Mouse (Mus musculus) MEL (cell line): ENCODE data around the gene Cd247. TPM values are rescaled to one million over a fixed set of nuclear protein-coding genes. Genes with fewer than 3 reads are reported as not detected.

ENCODE experiments used
- DNase-seq: peaks from one replicate; pipeline ENCODE4 v3.0.0; 2011; ENCODE audit warnings: low read depth, low spot score
- H3K27ac ChIP-seq: 2 replicates; pipeline ENCODE4 v1.5.1; 2012; ENCODE audit warnings: low read depth, mild to moderate bottlenecking, control low read depth, low read length, moderate library complexity; ENCODE audit not compliant: control insufficient read depth
- H3K27me3 ChIP-seq, 2 experiments: fragments of 150-350 bp in 1 of 2; sonication (generic) in 1 of 2; 2 replicates each; pipeline ENCODE4 v1.6.1; 2012; ENCODE audit warnings: low read length in 2 of 2, mild to moderate bottlenecking in 2 of 2, improper control_type of control experiment in 1 of 2, moderate library complexity in 1 of 2; ENCODE audit not compliant: insufficient read depth in 2 of 2, control insufficient read depth in 1 of 2
- H3K36me3 ChIP-seq, 2 experiments: 2 replicates each; pipeline ENCODE4 v1.6.1; 2012 to 2014; ENCODE audit warnings: low read length in 2 of 2, improper control_type of control experiment in 1 of 2, inconsistent platforms in 1 of 2, mild to moderate bottlenecking in 1 of 2; ENCODE audit not compliant: insufficient read depth in 2 of 2, control insufficient read depth in 1 of 2
- H3K4me1 ChIP-seq, 2 experiments: fragments of 150-350 bp in 1 of 2; sonication (generic) in 1 of 2; 2 replicates each; pipeline ENCODE4 v1.6.1; 2012; ENCODE audit warnings: low read length in 2 of 2, improper control_type of control experiment in 1 of 2, mild to moderate bottlenecking in 1 of 2; ENCODE audit not compliant: insufficient read depth in 2 of 2, control insufficient read depth in 1 of 2
- H3K4me3 ChIP-seq, 2 experiments: fragments of 150-350 bp in 1 of 2; sonication (generic) in 1 of 2; 2 replicates each; pipeline ENCODE4 v1.5.1; 2012; ENCODE audit warnings: low read depth in 2 of 2, low read length in 2 of 2, mild to moderate bottlenecking in 2 of 2, moderate library complexity in 2 of 2, control low read depth in 1 of 2, improper control_type of control experiment in 1 of 2; ENCODE audit not compliant: control insufficient read depth in 1 of 2, insufficient read depth in 1 of 2
- H3K79me2 ChIP-seq: 2 replicates; pipeline ENCODE4 v1.6.1; 2012; ENCODE audit warnings: mild to moderate bottlenecking, low read length, moderate library complexity; ENCODE audit not compliant: control insufficient read depth, poor library complexity, insufficient read depth
- H3K9ac ChIP-seq: 2 replicates; pipeline ENCODE4 v1.6.1; 2012; ENCODE audit warnings: low read depth, mild to moderate bottlenecking, control low read depth, low read length, moderate library complexity; ENCODE audit not compliant: control insufficient read depth, poor library complexity, severe bottlenecking
- H3K9me3 ChIP-seq: fragments of 150-350 bp; sonication (generic); replicated peaks from 2 replicates; pipeline ENCODE4 v1.6.1; 2012; ENCODE audit warnings: mild to moderate bottlenecking, low read length, improper control_type of control experiment, moderate library complexity; ENCODE audit not compliant: insufficient read depth
- BHLHE40 ChIP-seq: IDR thresholded peaks from 2 replicates; pipeline ENCODE4 v1.6.1; 2012; ENCODE audit warnings: low read depth, mild to moderate bottlenecking, inconsistent platforms, low read length, improper control_type of control experiment, borderline replicate concordance
- CHD1 ChIP-seq: IDR thresholded peaks from 2 replicates; pipeline ENCODE4 v1.6.1; 2012; ENCODE audit warnings: low read depth, mild to moderate bottlenecking, inconsistent platforms, low read length, improper control_type of control experiment
- CHD2 ChIP-seq: IDR thresholded peaks from 2 replicates; pipeline ENCODE4 v1.6.1; 2011; ENCODE audit warnings: low read length, improper control_type of control experiment
- CTCF ChIP-seq, 3 experiments: IDR thresholded peaks in 2 of 3; conservative IDR thresholded peaks in 1 of 3; 2 replicates each; pipeline ENCODE4 v1.5.1; 2011 to 2012; ENCODE audit warnings: low read length in 3 of 3, low read depth in 2 of 3, mild to moderate bottlenecking in 2 of 3, improper control_type of control experiment in 1 of 3, inconsistent platforms in 1 of 3, mixed read lengths in 1 of 3, moderate library complexity in 1 of 3; ENCODE audit not compliant: control insufficient read depth in 1 of 3, insufficient read depth in 1 of 3, poor library complexity in 1 of 3, severe bottlenecking in 1 of 3
- GABPA ChIP-seq: IDR thresholded peaks from 2 replicates; pipeline ENCODE4 v1.6.1; 2012; ENCODE audit warnings: low read depth, mild to moderate bottlenecking, inconsistent platforms, low read length, improper control_type of control experiment, moderate library complexity
- HCFC1 ChIP-seq: IDR thresholded peaks from 2 replicates; pipeline ENCODE4 v1.6.1; 2012; ENCODE audit warnings: low read depth, mild to moderate bottlenecking, inconsistent platforms, low read length, improper control_type of control experiment, moderate library complexity
- JUND ChIP-seq: IDR thresholded peaks from 2 replicates; pipeline ENCODE4 v1.6.1; 2011; ENCODE audit warnings: low read depth, mild to moderate bottlenecking, improper control_type of control experiment, low read length
- KAT2A ChIP-seq: conservative IDR thresholded peaks from 2 replicates; pipeline ENCODE4 v1.6.1; 2012; ENCODE audit warnings: low read depth, low read length, improper control_type of control experiment, inconsistent platforms
- MAX ChIP-seq: IDR thresholded peaks from 2 replicates; pipeline ENCODE4 v1.6.1; 2011; ENCODE audit warnings: low read length, improper control_type of control experiment
- MAZ ChIP-seq: IDR thresholded peaks from 2 replicates; pipeline ENCODE4 v1.6.1; 2012; ENCODE audit warnings: low read depth, mild to moderate bottlenecking, inconsistent platforms, low read length, improper control_type of control experiment
- MEF2A ChIP-seq: IDR thresholded peaks from 2 replicates; pipeline ENCODE4 v1.6.1; 2014; ENCODE audit warnings: low read depth, mild to moderate bottlenecking, inconsistent platforms, low read length, improper control_type of control experiment; ENCODE audit not compliant: poor library complexity, insufficient replicate concordance, severe bottlenecking; ENCODE audit errors: extremely low read depth
- NELFE ChIP-seq: IDR thresholded peaks from 2 replicates; pipeline ENCODE4 v1.6.1; 2011; ENCODE audit warnings: low read depth, low read length, improper control_type of control experiment
- NRF1 ChIP-seq: IDR thresholded peaks from 2 replicates; pipeline ENCODE4 v1.6.1; 2014; ENCODE audit warnings: low read depth, mild to moderate bottlenecking, inconsistent platforms, low read length, improper control_type of control experiment, moderate library complexity; ENCODE audit not compliant: poor library complexity, insufficient read depth, severe bottlenecking
- POLR2A ChIP-seq, 2 experiments: IDR thresholded peaks; 2 replicates each; pipeline ENCODE4 v1.6.1; 2011 to 2012; ENCODE audit warnings: low read length in 2 of 2, mild to moderate bottlenecking in 2 of 2, control low read depth in 1 of 2, improper control_type of control experiment in 1 of 2, low read depth in 1 of 2, moderate library complexity in 1 of 2; ENCODE audit not compliant: control insufficient read depth in 1 of 2, insufficient read depth in 1 of 2, poor library complexity in 1 of 2
- POLR2AphosphoS2 ChIP-seq: IDR thresholded peaks from 2 replicates; pipeline ENCODE4 v1.6.1; 2011; ENCODE audit warnings: low read length, improper control_type of control experiment
- POLR2AphosphoS5 ChIP-seq: IDR thresholded peaks from 2 replicates; pipeline ENCODE4 v1.6.1; 2012; ENCODE audit warnings: low read depth, borderline replicate concordance, mild to moderate bottlenecking, inconsistent platforms, low read length, moderate library complexity, mixed read lengths
- RAD21 ChIP-seq: IDR thresholded peaks from 2 replicates; pipeline ENCODE4 v1.6.1; 2011; ENCODE audit warnings: mild to moderate bottlenecking, low read depth, low read length, improper control_type of control experiment
- SIN3A ChIP-seq: IDR thresholded peaks from 2 replicates; pipeline ENCODE4 v1.6.1; 2012; ENCODE audit warnings: low read length, improper control_type of control experiment, inconsistent platforms
- SMC3 ChIP-seq: IDR thresholded peaks from 2 replicates; pipeline ENCODE4 v1.6.1; 2011; ENCODE audit warnings: low read depth, low read length, improper control_type of control experiment
- TBP ChIP-seq: IDR thresholded peaks from 2 replicates; pipeline ENCODE4 v1.8.0; 2011; ENCODE audit warnings: low read depth, low read length, improper control_type of control experiment
- TCF12 ChIP-seq: IDR thresholded peaks from 2 replicates; pipeline ENCODE4 v1.6.1; 2014; ENCODE audit warnings: low read depth, mild to moderate bottlenecking, inconsistent platforms, low read length, improper control_type of control experiment, moderate library complexity
- USF2 ChIP-seq, 2 experiments: IDR thresholded peaks; 2 replicates each; pipeline ENCODE4 v1.6.1; 2011 to 2012; ENCODE audit warnings: improper control_type of control experiment in 2 of 2, low read length in 2 of 2, borderline replicate concordance in 1 of 2, inconsistent platforms in 1 of 2, low read depth in 1 of 2, mild to moderate bottlenecking in 1 of 2; ENCODE audit not compliant: insufficient read depth in 1 of 2
- ZC3H11A ChIP-seq: IDR thresholded peaks from 2 replicates; pipeline ENCODE4 v1.6.1; 2012; ENCODE audit warnings: low read depth, mild to moderate bottlenecking, inconsistent platforms, low read length, improper control_type of control experiment
- polyA plus RNA-seq, 2 experiments: library from polyadenylated mRNA; stranded (reverse) in 1 of 2; unstranded in 1 of 2; fragments of >175 nt in 1 of 2; fragments of >200 nt in 1 of 2; gene quantifications; 2 replicates each; pipeline versions ENCODE4 v1.2.1 to v1.2.4; 2012; ENCODE audit warnings: low replicate concordance in 2 of 2, low read depth in 1 of 2; ENCODE audit not compliant: insufficient read length in 2 of 2, insufficient read depth in 1 of 2, missing spikeins in 1 of 2
- total RNA-seq: library from RNA; depleted of rRNA; stranded (reverse); fragments of 300-350 nt; gene quantifications from 2 replicates; pipeline ENCODE4 v1.2.3, GENCODE M21; 2012

Gene Cd247
- total and polyA plus RNA-seq, 3 experiments, result 1.3 to 1.7 TPM; not detected in 1

DNA sequence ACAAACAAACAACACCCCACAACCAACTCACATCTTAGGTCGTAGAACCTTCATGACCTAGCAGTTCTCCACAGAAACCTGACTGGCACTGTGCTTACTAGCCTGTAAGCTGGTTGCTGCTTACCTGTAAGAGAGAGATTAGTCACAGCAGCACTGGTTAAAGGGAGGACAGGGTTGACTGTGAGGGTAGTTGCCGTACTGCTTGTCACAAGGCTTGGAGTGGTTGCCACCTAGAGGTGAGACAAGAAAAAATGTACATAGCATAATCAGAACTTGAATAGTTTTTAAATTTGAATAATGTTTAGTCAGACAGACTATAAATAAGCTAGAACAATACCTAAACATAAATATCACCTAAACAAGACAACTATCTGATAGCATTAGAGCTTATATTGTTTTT lies 103.2 kb downstream of the Cd247 start:
- Histone ChIP-seq H3K4me3 (no peak overlapping the region), H3K36me3 (peaks cover 0 to 5% of the 10 kb centered on the region in 2 experiments; a peak in 3 of 4 replicates), H3K27ac (no peak overlapping the region), H3K9ac (no peak overlapping the region), H3K9me3 (no peaks in the 10 kb centered on the region), H3K79me2 (no peaks in the 10 kb centered on the region), H3K4me1 (no peaks in the 10 kb centered on the region), H3K27me3 (no peaks in the 10 kb centered on the region)
- DNase-seq, result peak; percentile 45
- no peak for TF ChIP-seq NELFE
- TF ChIP-seq GABPA, result no peak
- no peak for TF ChIP-seq CHD1
- TF ChIP-seq POLR2AphosphoS5, result no peak
- no peak for TF ChIP-seq KAT2A
- TF ChIP-seq JUND, result no peak
- no peak for TF ChIP-seq TCF12
- TF ChIP-seq NRF1, result no peak
- peak; percentile 56 for TF ChIP-seq SMC3
- no peak for TF ChIP-seq MAX
- no peak for TF ChIP-seq TBP
- no peak for TF ChIP-seq USF2 (IDR thresholded peaks at IDR 0.05; ENCODE audit: borderline replicate concordance in 1 of 2, insufficient read depth in 1 of 2, low read depth in 1 of 2, low read length in 2 of 2)
- no peak for TF ChIP-seq POLR2A (IDR thresholded peaks at IDR 0.05; ENCODE audit: control insufficient read depth in 1 of 2, insufficient read depth in 1 of 2, low read depth in 1 of 2, low read length in 2 of 2, poor library complexity in 1 of 2)
- TF ChIP-seq MEF2A, result no peak
- TF ChIP-seq CTCF (IDR thresholded peaks at IDR 0.05 in 2 of 3, conservative IDR thresholded peaks at IDR 0.05 in 1 of 3; ENCODE audit: control insufficient read depth in 1 of 3, insufficient read depth in 1 of 3, low read depth in 2 of 3, low read length in 3 of 3, poor library complexity in 1 of 3, severe bottlenecking in 1 of 3), result peak; percentile 14 to 55 (median 33); a peak in 3 of 6 replicates
- peak; percentile 38; the same call in 1 of the 2 replicates for TF ChIP-seq ZC3H11A
- peak; percentile 53 for TF ChIP-seq RAD21
- TF ChIP-seq SIN3A, result no peak
- TF ChIP-seq BHLHE40, result no peak
- TF ChIP-seq POLR2AphosphoS2, result no peak
- no peak for TF ChIP-seq MAZ
- TF ChIP-seq CHD2, result no peak
- TF ChIP-seq HCFC1, result no peak
